28 mouse cellular contexts compared by ENCODE assay signal in the genomic region with DNA sequence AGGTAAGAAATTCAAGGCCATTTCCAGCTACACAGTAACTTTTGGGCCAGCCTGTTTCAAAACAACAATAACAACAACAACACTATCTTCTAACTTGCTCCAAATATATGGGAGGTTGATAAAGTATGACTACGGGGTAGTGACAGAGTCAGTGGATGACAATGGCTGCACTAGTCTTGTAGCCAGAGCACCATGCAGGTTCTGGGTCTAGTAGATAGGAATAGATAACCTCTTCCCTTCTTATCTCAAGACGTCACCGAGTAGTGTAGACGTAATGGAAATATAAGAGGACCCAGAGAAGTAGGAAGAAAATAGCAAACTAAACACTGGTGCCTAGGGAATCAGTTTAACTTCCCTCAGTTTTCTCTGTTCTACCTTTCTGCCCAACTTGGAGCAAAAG.
"Had no signal": no experiment of that assay in that cellular context is flagged by ENCODE, and none has a peak within 500 bp of the region (broad histone marks: within the 10 kb centered on the region; RNA-seq: fewer than 3 reads in every experiment).

No protein-coding gene starts in this region.

- H3K4me3 ChIP-seq: limb, embryonic 10.5 days; limb, embryonic 12.5 days; limb, embryonic 13.5 days; limb, embryonic 15.5 days; liver, embryonic 12.5 days; liver, embryonic 13.5 days; liver, embryonic 15.5 days; lung, embryonic 15.5 days; megakaryocyte, embryonic 14.5 days; midbrain, embryonic 10.5 days; midbrain, embryonic 12.5 days; midbrain, embryonic 13.5 days; midbrain, embryonic 15.5 days; myocyte; neural tube, embryonic 12.5 days had no signal

- H3K9me3 ChIP-seq: limb, embryonic 10.5 days; limb, embryonic 12.5 days; limb, embryonic 13.5 days; limb, embryonic 15.5 days; liver, embryonic 12.5 days; liver, embryonic 13.5 days; liver, embryonic 15.5 days; lung, embryonic 15.5 days; megakaryocyte, embryonic 14.5 days; midbrain, embryonic 10.5 days; midbrain, embryonic 12.5 days; midbrain, embryonic 13.5 days; midbrain, embryonic 15.5 days; neural tube, embryonic 12.5 days had no signal

- DNase-seq: left cerebral cortex, postnatal 4 days; liver; liver, embryonic 13.5 days; liver, postnatal 0 days; lung, adult 18-20 months; lung, adult 2 months; lung, embryonic 14.5 days; lung, postnatal 10 days; lung, postnatal 14 days; lung, postnatal 36 days; lung, postnatal 4 days; midbrain, embryonic 14.5 days had no signal

- H3K4me1 ChIP-seq: limb, embryonic 10.5 days; limb, embryonic 12.5 days; limb, embryonic 13.5 days; limb, embryonic 15.5 days; liver, embryonic 12.5 days; liver, embryonic 13.5 days; liver, embryonic 15.5 days; lung, embryonic 15.5 days; megakaryocyte, embryonic 14.5 days; midbrain, embryonic 10.5 days; midbrain, embryonic 12.5 days; midbrain, embryonic 13.5 days; midbrain, embryonic 15.5 days; neural tube, embryonic 12.5 days had no signal

- H3K27me3 ChIP-seq: limb, embryonic 12.5 days; limb, embryonic 13.5 days; limb, embryonic 15.5 days; liver, embryonic 12.5 days; liver, embryonic 13.5 days; liver, embryonic 15.5 days; lung, embryonic 15.5 days; megakaryocyte, embryonic 14.5 days; midbrain, embryonic 12.5 days; midbrain, embryonic 13.5 days; midbrain, embryonic 15.5 days; neural tube, embryonic 12.5 days had no signal

- H3K9ac ChIP-seq: limb, embryonic 12.5 days; limb, embryonic 13.5 days; limb, embryonic 15.5 days; liver, embryonic 12.5 days; liver, embryonic 13.5 days; liver, embryonic 14.5 days; liver, embryonic 15.5 days; liver, postnatal 0 days; lung, embryonic 14.5 days; lung, embryonic 15.5 days; midbrain, embryonic 12.5 days; midbrain, embryonic 13.5 days; midbrain, embryonic 15.5 days; neural tube, embryonic 12.5 days had no signal

- H3K36me3 ChIP-seq: limb, embryonic 10.5 days; limb, embryonic 12.5 days; limb, embryonic 13.5 days; limb, embryonic 15.5 days; liver, embryonic 12.5 days; liver, embryonic 13.5 days; liver, embryonic 15.5 days; lung, embryonic 15.5 days; midbrain, embryonic 10.5 days; midbrain, embryonic 12.5 days; midbrain, embryonic 13.5 days; midbrain, embryonic 15.5 days; neural tube, embryonic 12.5 days had no signal

- H3K27ac ChIP-seq: limb, embryonic 10.5 days; limb, embryonic 12.5 days; limb, embryonic 13.5 days; limb, embryonic 15.5 days; liver, embryonic 12.5 days; liver, embryonic 13.5 days; liver, embryonic 14.5 days; liver, embryonic 15.5 days; lung, embryonic 15.5 days; macrophage; midbrain, embryonic 10.5 days; midbrain, embryonic 12.5 days; midbrain, embryonic 13.5 days; midbrain, embryonic 15.5 days; neural tube, embryonic 12.5 days had no signal
